Mouse (Mus musculus) brain, embryonic 14.5 days (tissue): ENCODE data around the gene Smchd1.

ENCODE experiments used
- CTCF ChIP-seq: fragments of 200-500 bp; IDR thresholded peaks from 2 replicates; pipeline ENCODE4 v1.5.1; 2012; ENCODE audit warnings: inconsistent platforms, mild to moderate bottlenecking, moderate library complexity, borderline replicate concordance; ENCODE audit not compliant: insufficient read depth, insufficient read length; ENCODE audit errors: extremely low read depth
- POLR2A ChIP-seq: fragments of 200-500 bp; IDR thresholded peaks from 2 replicates; pipeline ENCODE4 v1.6.1; 2012; ENCODE audit warnings: mild to moderate bottlenecking, inconsistent platforms, borderline replicate concordance; ENCODE audit not compliant: poor library complexity, insufficient read depth, insufficient read length, severe bottlenecking; ENCODE audit errors: extremely low read depth

DNA sequence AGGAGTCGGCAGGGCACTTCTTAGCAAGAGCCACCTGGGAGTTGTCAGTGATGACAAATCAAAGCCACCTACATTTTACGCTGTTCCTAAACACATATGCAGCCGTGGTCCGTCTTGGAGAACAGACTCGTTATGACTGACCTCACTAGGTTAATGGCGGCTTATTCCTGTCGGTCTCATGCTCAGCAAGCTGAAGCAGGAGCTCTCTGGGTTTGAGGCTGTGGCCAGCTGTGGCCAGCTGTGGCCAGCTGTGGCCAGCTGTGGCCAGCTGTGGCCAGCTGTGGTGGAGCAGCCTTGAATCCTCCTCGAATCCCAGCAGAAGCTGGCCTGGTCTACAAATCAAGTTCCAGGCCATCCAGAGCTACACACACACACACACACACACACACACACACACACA is 138.7 kb downstream of the Smchd1 start:
- TF ChIP-seq POLR2A, result no peak
- no peak for TF ChIP-seq CTCF
